Mouse (Mus musculus) layer of hippocampus, adult 9-11 months (tissue): ENCODE measurements around the gene D630045J12Rik.

Experiments
- DNase-seq: peaks from one replicate; pipeline ENCODE4 v3.0.0; 2022

The D630045J12Rik gene

GRCm38 (mm10) chr6:38253736-38254641, at the start of gene D630045J12Rik:
TSS of gene D630045J12Rik (minus strand) at chr6:38254009.
- peak; percentile 50 for DNase-seq

GRCm38 (mm10) chr6:38298761-38299401, 45.1 kb upstream of the D630045J12Rik start, which contains the start of gene Zc3hav1l:
TSS of gene Zc3hav1l (minus strand) at chr6:38299259.
- DNase-seq = peak; percentile 60

GRCm38 (mm10) chr6:38298246-38298635, 44.4 kb upstream of the D630045J12Rik start:
- no peak for DNase-seq

GRCm38 (mm10) chr6:38297580-38298245, 43.9 kb upstream of the D630045J12Rik start:
- no peak for DNase-seq

- no peak for DNase-seq
Observed at GRCm38 (mm10) chr6:38293708-38294107, 39.9 kb upstream of the D630045J12Rik start.

GRCm38 (mm10) chr6:38292871-38293646, 39.2 kb upstream of the D630045J12Rik start:
- DNase-seq = no peak

- no peak for DNase-seq
Observed at GRCm38 (mm10) chr6:38284422-38284821, 30.6 kb upstream of the D630045J12Rik start.

GRCm38 (mm10) chr6:38264466-38264865, 10.7 kb upstream of the D630045J12Rik start:
- no peak for DNase-seq

GRCm38 (mm10) chr6:38263393-38264159, 9.8 kb upstream of the D630045J12Rik start:
- peak; percentile 70 for DNase-seq

- no peak for DNase-seq
Observed at GRCm38 (mm10) chr6:38261877-38262276, 8.1 kb upstream of the D630045J12Rik start.

GRCm38 (mm10) chr6:38257506-38257905, 3.7 kb upstream of the D630045J12Rik start:
- DNase-seq = no peak

- DNase-seq = no peak
Observed at GRCm38 (mm10) chr6:38256793-38257192, 3.0 kb upstream of the D630045J12Rik start.

- DNase-seq = no peak
Observed at GRCm38 (mm10) chr6:38255794-38256193, 2.0 kb upstream of the D630045J12Rik start.

GRCm38 (mm10) chr6:38252766-38253735, 758 bp downstream of the D630045J12Rik start:
- DNase-seq = no peak

GRCm38 (mm10) chr6:38252139-38252538, 1.7 kb downstream of the D630045J12Rik start:
- DNase-seq = no peak

GRCm38 (mm10) chr6:38251464-38251863, 2.3 kb downstream of the D630045J12Rik start:
- no peak for DNase-seq

GRCm38 (mm10) chr6:38247362-38247761, 6.4 kb downstream of the D630045J12Rik start:
- DNase-seq = no peak

- no peak for DNase-seq
Observed at GRCm38 (mm10) chr6:38244806-38245205, 9.0 kb downstream of the D630045J12Rik start.

GRCm38 (mm10) chr6:38244167-38244566, 9.6 kb downstream of the D630045J12Rik start:
- no peak for DNase-seq

GRCm38 (mm10) chr6:38242833-38243232, 11.0 kb downstream of the D630045J12Rik start:
- DNase-seq = no peak
